Mouse (Mus musculus): ENCODE data around the gene Plxnb1. TPM values are rescaled to one million over a fixed set of nuclear protein-coding genes. Genes with fewer than 3 reads are reported as not detected.

The Plxnb1 gene
- total and polyA plus RNA-seq, 2 experiments from 2014 or later: 11.1 to 73.2 TPM

GRCm38 (mm10) chr9:109059136-109059903 lies 35.9 kb upstream of the Plxnb1 start, which contains the start of gene Trex1:
TSS of gene Trex1 (minus strand) at chr9:109059734.
- H3K4me3 ChIP-seq (ENCODE audit: low read depth, low read length): peak within 1 kb of the TSS; percentile 34
- no peaks in the 10 kb centered on the region for H3K9me3 ChIP-seq (ENCODE audit: low read length)
- peaks cover 13% of the 10 kb centered on the region for H3K4me1 ChIP-seq (ENCODE audit: insufficient read depth, low read length)
- peak within 1 kb of the TSS; percentile 53 for H3K4me2 ChIP-seq (ENCODE audit: low read depth, low read length, poor library complexity, severe bottlenecking)
- DNase-seq (ENCODE audit: low spot score): peak; percentile 92
- TF ChIP-seq CTCF (IDR thresholded peaks at IDR 0.05): peak; percentile 99
- WGBS: 17% methylated on average over 15 of the region's 15 CpGs
- H3K27me3 ChIP-seq (ENCODE audit: insufficient read depth, low read length): no peaks in the 10 kb centered on the region
- H3K27ac ChIP-seq (ENCODE audit: low read depth, low read length): peak within 1 kb of the TSS; percentile 75
- peaks cover 46% of the 10 kb centered on the region for H3K36me3 ChIP-seq (ENCODE audit: insufficient read depth, low read length)
- peak within 1 kb of the TSS; percentile 54 for H3K9ac ChIP-seq (replicated peaks; ENCODE audit: low read length, poor library complexity, severe bottlenecking)
- ATAC-seq (ENCODE audit: low FRiP score): peak; percentile 77

GRCm38 (mm10) chr9:109060184-109060897 lies 34.8 kb upstream of the Plxnb1 start:
- ATAC-seq (ENCODE audit: low FRiP score): no peak
- 93% methylated on average over 16 of the region's 16 CpGs for WGBS

GRCm38 (mm10) chr9:109060898-109061295 lies 34.3 kb upstream of the Plxnb1 start:
- Histone ChIP-seq H3K27ac (ENCODE audit: low read depth, low read length) (no peak overlapping the region), H3K9ac (replicated peaks; ENCODE audit: low read length, poor library complexity, severe bottlenecking) (no peak overlapping the region), H3K9me3 (ENCODE audit: low read length) (no peaks in the 10 kb centered on the region), H3K4me2 (ENCODE audit: low read depth, low read length, poor library complexity, severe bottlenecking) (no peak overlapping the region), H3K27me3 (ENCODE audit: insufficient read depth, low read length) (no peaks in the 10 kb centered on the region), H3K4me3 (ENCODE audit: low read depth, low read length) (no peak overlapping the region), H3K36me3 (ENCODE audit: insufficient read depth, low read length) (peaks cover 62% of the 10 kb centered on the region), H3K4me1 (ENCODE audit: insufficient read depth, low read length) (peaks cover 7% of the 10 kb centered on the region; the same call in 1 of the 2 replicates)
- WGBS: 86% methylated on average over 5 of the region's 5 CpGs
- DNase-seq (ENCODE audit: low spot score): no peak
- no peak for ATAC-seq (ENCODE audit: low FRiP score)
- no peak for TF ChIP-seq CTCF (IDR thresholded peaks at IDR 0.05)

More at GRCm38 (mm10) chr9:109060184-109060897, 34.8 kb upstream of the Plxnb1 start:
- TF ChIP-seq CTCF (IDR thresholded peaks at IDR 0.05): no peak
- no peak for DNase-seq (ENCODE audit: low spot score)
- Histone ChIP-seq H3K4me3 (ENCODE audit: low read depth, low read length) (no peak overlapping the region), H3K9ac (replicated peaks; ENCODE audit: low read length, poor library complexity, severe bottlenecking) (no peak overlapping the region), H3K9me3 (ENCODE audit: low read length) (no peaks in the 10 kb centered on the region), H3K27me3 (ENCODE audit: insufficient read depth, low read length) (no peaks in the 10 kb centered on the region), H3K27ac (ENCODE audit: low read depth, low read length) (no peak overlapping the region), H3K4me1 (ENCODE audit: insufficient read depth, low read length) (peaks cover 9% of the 10 kb centered on the region), H3K36me3 (ENCODE audit: insufficient read depth, low read length) (peaks cover 56% of the 10 kb centered on the region), H3K4me2 (ENCODE audit: low read depth, low read length, poor library complexity, severe bottlenecking) (no peak overlapping the region)

GRCm38 (mm10) chr9:109068095-109068735 lies 27.0 kb upstream of the Plxnb1 start:
- WGBS: 96% methylated on average over 3 of the region's 3 CpGs
- ATAC-seq (ENCODE audit: low FRiP score) (no peak), DNase-seq (ENCODE audit: low spot score) (no peak)
- Histone ChIP-seq H3K27ac (ENCODE audit: low read depth, low read length) (no peak overlapping the region), H3K4me3 (ENCODE audit: low read depth, low read length) (no peak overlapping the region), H3K27me3 (ENCODE audit: insufficient read depth, low read length) (no peaks in the 10 kb centered on the region), H3K9ac (replicated peaks; ENCODE audit: low read length, poor library complexity, severe bottlenecking) (no peak overlapping the region), H3K36me3 (ENCODE audit: insufficient read depth, low read length) (peaks cover 67% of the 10 kb centered on the region), H3K4me2 (ENCODE audit: low read depth, low read length, poor library complexity, severe bottlenecking) (no peak overlapping the region), H3K4me1 (ENCODE audit: insufficient read depth, low read length) (peaks cover 7% of the 10 kb centered on the region), H3K9me3 (ENCODE audit: low read length) (no peaks in the 10 kb centered on the region)
- TF ChIP-seq CTCF (IDR thresholded peaks at IDR 0.05): peak; percentile 41

GRCm38 (mm10) chr9:109073661-109074573 lies 21.3 kb upstream of the Plxnb1 start, which contains the start of gene Atrip:
TSS of gene Atrip (minus strand) at chr9:109074124.
- peaks cover 23% of the 10 kb centered on the region for H3K36me3 ChIP-seq (ENCODE audit: insufficient read depth, low read length)
- H3K4me1 ChIP-seq (ENCODE audit: insufficient read depth, low read length): peaks cover 8% of the 10 kb centered on the region
- ATAC-seq (ENCODE audit: low FRiP score) (peak; percentile 94), DNase-seq (ENCODE audit: low spot score) (peak; percentile 93)
- H3K9me3 ChIP-seq (ENCODE audit: low read length): no peaks in the 10 kb centered on the region
- peak within 1 kb of the TSS; percentile 79 for H3K4me2 ChIP-seq (ENCODE audit: low read depth, low read length, poor library complexity, severe bottlenecking)
- peak within 1 kb of the TSS; percentile 83 for H3K9ac ChIP-seq (replicated peaks; ENCODE audit: low read length, poor library complexity, severe bottlenecking)
- TF ChIP-seq CTCF (IDR thresholded peaks at IDR 0.05): no peak
- WGBS: under 1% methylated on average over 57 of the region's 57 CpGs
- H3K27ac ChIP-seq (ENCODE audit: low read depth, low read length): peak within 1 kb of the TSS; percentile 58
- peak within 1 kb of the TSS; percentile 65 for H3K4me3 ChIP-seq (ENCODE audit: low read depth, low read length)
- no peaks in the 10 kb centered on the region for H3K27me3 ChIP-seq (ENCODE audit: insufficient read depth, low read length)
